Mouse (Mus musculus) E14TG2a.4 (cell line): ENCODE results near the gene 1700109H08Rik.

Source experiments
- H3K27me3 ChIP-seq: 2 replicates; pipeline ENCODE4 v1.6.1; 2014; ENCODE audit warnings: low read length, control low read depth; ENCODE audit not compliant: insufficient read depth
- H3K36me3 ChIP-seq: 2 replicates; pipeline ENCODE4 v1.6.1; 2014; ENCODE audit warnings: low read length, control low read depth; ENCODE audit not compliant: insufficient read depth
- H3K4me1 ChIP-seq: replicated peaks from 2 replicates; pipeline ENCODE4 v1.6.1; 2014; ENCODE audit warnings: low read depth, low read length, control low read depth
- H3K4me3 ChIP-seq: replicated peaks from 2 replicates; pipeline ENCODE4 v1.5.1; 2014; ENCODE audit warnings: mild to moderate bottlenecking, low read length
- H3K9me3 ChIP-seq: 2 replicates; pipeline ENCODE4 v1.6.1; 2014; ENCODE audit warnings: low read length, control low read depth
- CTCF ChIP-seq: conservative IDR thresholded peaks from 2 replicates; pipeline ENCODE4 v1.5.1; 2014; ENCODE audit warnings: low read length
- NANOG ChIP-seq: IDR thresholded peaks from 2 replicates; pipeline ENCODE4 v1.6.1; 2014; ENCODE audit warnings: borderline replicate concordance, low read length, mixed read lengths
- POU5F1 ChIP-seq: IDR thresholded peaks from 2 replicates; pipeline ENCODE4 v1.6.1; 2014; ENCODE audit warnings: low read length, borderline replicate concordance

The 1700109H08Rik gene

GRCm38 (mm10) chr5:3620486-3620885, 49.1 kb downstream of the 1700109H08Rik start:
- Histone ChIP-seq H3K4me1 (peaks cover 15% of the 10 kb centered on the region), H3K4me3 (no peak overlapping the region), H3K27me3 (no peaks in the 10 kb centered on the region), H3K36me3 (peaks cover 56% of the 10 kb centered on the region), H3K9me3 (peaks cover 3% of the 10 kb centered on the region; the same call in 1 of the 2 replicates)
- TF ChIP-seq NANOG (no peak), POU5F1 (no peak), CTCF (no peak)

- peaks cover 12% of the 10 kb centered on the region; the same call in 1 of the 2 replicates for H3K4me1 ChIP-seq
- H3K9me3 ChIP-seq = peaks cover 1% of the 10 kb centered on the region; the same call in 1 of the 2 replicates
- no peak overlapping the region for H3K4me3 ChIP-seq
- H3K27me3 ChIP-seq = no peaks in the 10 kb centered on the region
- peaks cover 48% of the 10 kb centered on the region for H3K36me3 ChIP-seq
- TF ChIP-seq CTCF (no peak), POU5F1 (no peak), NANOG (no peak)
Observed at GRCm38 (mm10) chr5:3630055-3630454, 58.7 kb downstream of the 1700109H08Rik start.

DNA sequence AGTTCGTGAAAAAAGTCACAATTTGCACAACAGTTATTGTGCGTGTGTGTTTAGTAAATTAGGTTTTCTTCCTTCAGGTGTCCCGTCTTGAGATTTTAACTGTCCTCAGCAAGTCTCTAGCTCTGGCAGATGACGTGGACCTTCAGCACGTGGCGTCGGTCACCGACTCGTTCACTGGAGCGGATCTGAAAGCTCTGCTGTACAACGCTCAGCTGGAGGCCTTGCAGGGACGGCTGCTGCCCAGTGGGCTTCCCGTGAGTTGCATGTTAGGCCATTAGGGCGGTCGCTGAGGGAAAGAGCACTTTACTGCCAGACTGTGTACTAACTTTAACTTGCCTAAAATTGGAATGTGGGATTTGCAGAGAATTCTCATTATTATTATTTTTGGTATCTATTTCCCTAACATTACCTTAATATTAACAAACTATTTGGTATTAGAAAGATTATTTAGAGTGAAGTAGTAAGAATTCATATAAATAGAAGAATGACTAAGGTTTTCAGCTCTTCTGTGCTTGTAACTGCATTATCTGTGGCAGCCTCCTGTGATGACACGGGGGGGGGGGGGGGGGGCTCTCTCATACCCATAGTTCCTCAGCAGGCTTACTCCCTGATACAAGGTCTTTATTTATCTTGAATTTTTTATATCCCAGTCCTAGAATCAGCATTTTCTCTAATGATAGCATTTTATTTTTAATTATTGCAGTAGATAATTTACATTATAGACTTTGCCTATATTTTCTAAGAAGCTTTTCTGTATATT, 60.3 kb downstream of the 1700109H08Rik start:
- H3K9me3 ChIP-seq = no peaks in the 10 kb centered on the region
- no peaks in the 10 kb centered on the region for H3K27me3 ChIP-seq
- TF ChIP-seq NANOG (no peak), POU5F1 (no peak), CTCF (no peak)
- H3K4me3 ChIP-seq = no peak overlapping the region
- H3K4me1 ChIP-seq = peaks cover 12% of the 10 kb centered on the region; the same call in 1 of the 2 replicates
- H3K36me3 ChIP-seq = peaks cover 48% of the 10 kb centered on the region

DNA sequence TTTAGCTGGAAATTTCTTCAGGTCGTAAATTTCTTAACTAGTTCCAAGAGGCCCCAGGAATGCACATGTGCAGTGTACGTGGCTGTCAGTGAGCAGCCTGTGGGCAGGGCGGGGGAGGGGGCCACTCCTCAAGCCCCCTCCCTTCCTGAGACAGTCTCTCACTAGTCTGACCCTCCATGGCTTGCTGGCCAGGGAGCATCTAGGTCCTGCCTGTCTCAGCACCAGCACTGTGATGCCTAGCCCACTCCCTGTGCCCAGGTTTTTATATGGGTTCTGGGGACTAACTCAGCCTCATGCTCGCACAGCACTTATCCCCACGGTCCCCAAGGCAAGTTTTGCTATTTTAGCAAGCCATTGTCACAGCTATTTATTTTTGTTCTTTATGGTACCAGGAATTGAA, 60.9 kb downstream of the 1700109H08Rik start:
- H3K36me3 ChIP-seq = peaks cover 48% of the 10 kb centered on the region
- peaks cover 12% of the 10 kb centered on the region; the same call in 1 of the 2 replicates for H3K4me1 ChIP-seq
- TF ChIP-seq CTCF (no peak), POU5F1 (no peak), NANOG (no peak)
- no peaks in the 10 kb centered on the region for H3K27me3 ChIP-seq
- no peak overlapping the region for H3K4me3 ChIP-seq
- no peaks in the 10 kb centered on the region for H3K9me3 ChIP-seq

GRCm38 (mm10) chr5:3633315-3633714, 61.9 kb downstream of the 1700109H08Rik start:
- TF ChIP-seq CTCF (no peak), NANOG (no peak)
- no peaks in the 10 kb centered on the region for H3K9me3 ChIP-seq
- H3K27me3 ChIP-seq = no peaks in the 10 kb centered on the region
- peaks cover 47% of the 10 kb centered on the region for H3K36me3 ChIP-seq
- no peak overlapping the region; the same call in 1 of the 2 replicates for H3K4me3 ChIP-seq
- peaks cover 12% of the 10 kb centered on the region; the same call in 1 of the 2 replicates for H3K4me1 ChIP-seq

DNA sequence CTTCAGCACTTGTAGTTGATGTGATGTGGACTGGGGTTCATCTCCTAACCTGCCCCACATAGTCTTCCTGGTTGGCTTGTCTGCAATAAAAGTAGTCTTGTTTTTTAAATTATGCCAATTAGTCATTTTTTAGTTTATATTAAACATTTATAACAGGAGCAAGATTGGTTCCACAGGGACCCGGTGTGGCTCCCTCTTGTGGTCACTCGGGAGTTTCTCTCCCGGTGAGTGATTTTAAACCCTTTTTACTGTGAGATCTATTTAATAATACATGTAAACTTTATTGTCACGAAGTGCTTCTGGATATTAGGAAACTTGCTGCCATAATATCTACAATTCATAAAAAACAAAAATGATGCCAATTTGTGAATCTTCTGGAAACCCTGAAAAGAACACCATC, 62.6 kb downstream of the 1700109H08Rik start:
- Histone ChIP-seq H3K9me3 (no peaks in the 10 kb centered on the region), H3K4me1 (peaks cover 12% of the 10 kb centered on the region; the same call in 1 of the 2 replicates), H3K27me3 (no peaks in the 10 kb centered on the region), H3K4me3 (no peak overlapping the region; the same call in 1 of the 2 replicates), H3K36me3 (peaks cover 47% of the 10 kb centered on the region)
- TF ChIP-seq CTCF (peak; percentile 93), NANOG (no peak)
